Mouse (Mus musculus): ENCODE results near the gene Oas1f.
"Not testable (repeated sequence)": the region's sequence is repeated elsewhere in the genome, so short reads cannot be mapped to it uniquely, and the experiment has no call there.

The Oas1f gene

DNA sequence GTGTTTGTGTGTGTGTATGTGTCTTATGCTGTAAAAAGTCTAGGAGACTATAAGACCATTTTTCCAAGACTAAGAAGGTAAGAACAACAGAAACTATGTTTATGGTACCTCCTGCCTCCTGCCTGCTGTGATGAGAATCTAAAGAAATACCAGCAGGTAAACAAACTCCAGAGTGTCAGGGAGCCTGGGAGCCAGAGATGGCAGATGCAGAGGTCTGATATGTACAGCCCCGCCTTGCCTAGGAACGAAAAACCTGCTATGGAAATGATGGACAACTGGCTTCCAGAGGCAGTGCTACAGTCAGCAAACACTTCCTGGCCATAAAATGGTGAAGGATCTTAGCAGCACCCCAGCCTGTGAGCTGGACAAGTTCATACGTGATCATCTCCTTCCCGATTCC lies at the start of gene Oas1f:
Gene Oas1f (plus strand): TSS at position 301 of the 400 bp plus-strand sequence.
- DNase-seq (ENCODE audit: low read depth, low spot score) = no peak

DNA sequence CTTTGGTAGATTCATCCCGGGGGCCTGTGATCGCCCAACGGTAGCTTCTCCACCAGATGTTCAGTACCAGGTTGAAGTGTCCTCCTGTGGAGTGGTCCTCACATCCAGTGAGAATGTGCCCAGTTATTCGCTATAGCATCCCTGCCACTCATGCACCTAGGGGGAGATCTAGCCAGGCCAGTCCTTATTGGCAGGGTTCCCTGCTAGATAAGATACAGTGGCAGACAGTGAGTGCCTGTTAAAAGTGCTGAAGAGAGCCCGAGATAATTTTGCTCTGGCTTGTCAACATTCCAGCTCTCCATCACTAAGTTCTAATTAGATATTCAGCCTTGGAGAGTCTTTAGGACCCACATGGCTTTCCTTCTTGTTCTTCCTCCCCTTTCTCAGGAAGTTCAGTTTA lies 49.0 kb upstream of the Oas1f start:
- DNase-seq (ENCODE audit: low read depth, low spot score) = not testable (repeated sequence)

DNA sequence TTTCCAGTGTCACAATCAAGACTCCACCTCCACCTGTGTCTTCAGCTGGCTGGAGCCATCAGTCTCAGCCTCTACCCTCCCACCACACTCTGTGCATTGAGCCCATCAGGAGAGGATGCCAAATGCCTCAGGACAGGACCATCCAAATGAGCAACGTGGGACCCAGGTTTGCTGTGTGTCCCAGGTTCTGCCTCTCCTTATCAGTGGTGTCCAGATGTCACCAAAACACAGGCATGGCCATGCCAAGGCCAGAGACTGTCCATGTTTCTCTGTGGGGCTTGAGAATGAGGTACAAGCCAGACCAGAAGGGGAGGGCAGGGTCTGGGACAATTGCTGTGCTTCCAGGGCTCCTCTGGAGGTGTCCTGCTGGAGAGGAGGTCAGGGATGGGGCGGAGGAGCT lies 48.2 kb upstream of the Oas1f start:
- DNase-seq (ENCODE audit: low read depth, low spot score) = not testable (repeated sequence)

DNA sequence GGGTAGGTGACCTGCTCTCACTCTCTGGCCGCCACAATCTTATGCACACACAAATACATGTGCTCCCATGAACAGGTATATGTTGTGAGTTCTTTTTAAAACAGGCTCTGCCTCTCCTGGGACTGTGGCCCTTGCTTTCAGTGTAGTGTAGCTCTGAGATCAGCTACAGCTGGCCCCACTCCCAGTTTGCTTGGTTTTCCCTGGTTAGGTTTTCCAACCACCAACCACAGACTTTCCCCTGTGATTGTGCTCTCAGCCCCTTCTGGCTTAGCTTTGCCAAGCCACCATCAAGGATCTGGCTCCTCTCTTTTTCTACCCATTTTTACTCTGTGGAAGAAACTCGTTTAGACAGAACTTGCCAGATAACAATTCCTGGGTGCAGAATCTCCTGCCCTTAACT lies 43.6 kb upstream of the Oas1f start:
- no peak for DNase-seq (ENCODE audit: low read depth, low spot score)

DNA sequence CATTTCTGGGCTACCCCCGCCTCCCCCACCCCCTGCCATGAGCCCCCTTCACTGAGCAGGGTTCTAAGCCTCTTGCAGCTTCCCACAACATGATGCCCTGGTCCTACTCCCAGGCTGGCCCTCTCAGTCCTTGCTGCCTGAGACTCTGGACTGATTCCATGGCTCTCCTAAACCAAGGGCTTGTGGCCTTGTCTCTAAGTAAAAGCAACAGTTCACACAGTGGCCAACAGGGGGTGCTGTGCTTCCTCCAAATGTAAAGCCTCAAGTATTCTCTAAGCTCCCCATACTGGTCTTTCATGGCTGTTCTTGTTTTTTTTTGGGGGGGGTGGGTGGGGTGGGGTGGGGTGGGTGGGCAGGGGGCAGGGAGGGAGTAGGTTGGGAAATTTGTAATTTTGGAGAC lies 40.7 kb upstream of the Oas1f start:
- DNase-seq (ENCODE audit: low read depth, low spot score) = peak; percentile 64

DNA sequence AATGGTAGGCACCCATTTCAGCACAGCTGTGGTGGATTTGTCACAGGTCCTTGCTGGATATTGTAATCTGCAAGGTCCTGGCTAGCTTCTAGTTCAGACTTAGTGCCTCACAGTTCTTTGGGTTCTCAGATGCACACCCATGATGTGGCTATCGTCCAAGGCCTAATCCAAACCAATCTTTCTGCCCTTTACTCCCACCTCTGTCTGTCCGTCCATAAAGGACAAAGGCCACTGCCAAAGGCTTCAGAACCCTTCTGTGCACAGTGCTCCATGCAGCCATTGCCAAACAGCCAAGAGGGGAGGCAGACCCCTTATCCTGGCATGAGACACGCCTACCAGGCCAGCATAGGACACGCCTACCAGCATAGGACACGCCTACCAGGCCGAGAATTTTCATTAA lies 38.0 kb upstream of the Oas1f start:
- no peak for DNase-seq (ENCODE audit: low read depth, low spot score)

DNA sequence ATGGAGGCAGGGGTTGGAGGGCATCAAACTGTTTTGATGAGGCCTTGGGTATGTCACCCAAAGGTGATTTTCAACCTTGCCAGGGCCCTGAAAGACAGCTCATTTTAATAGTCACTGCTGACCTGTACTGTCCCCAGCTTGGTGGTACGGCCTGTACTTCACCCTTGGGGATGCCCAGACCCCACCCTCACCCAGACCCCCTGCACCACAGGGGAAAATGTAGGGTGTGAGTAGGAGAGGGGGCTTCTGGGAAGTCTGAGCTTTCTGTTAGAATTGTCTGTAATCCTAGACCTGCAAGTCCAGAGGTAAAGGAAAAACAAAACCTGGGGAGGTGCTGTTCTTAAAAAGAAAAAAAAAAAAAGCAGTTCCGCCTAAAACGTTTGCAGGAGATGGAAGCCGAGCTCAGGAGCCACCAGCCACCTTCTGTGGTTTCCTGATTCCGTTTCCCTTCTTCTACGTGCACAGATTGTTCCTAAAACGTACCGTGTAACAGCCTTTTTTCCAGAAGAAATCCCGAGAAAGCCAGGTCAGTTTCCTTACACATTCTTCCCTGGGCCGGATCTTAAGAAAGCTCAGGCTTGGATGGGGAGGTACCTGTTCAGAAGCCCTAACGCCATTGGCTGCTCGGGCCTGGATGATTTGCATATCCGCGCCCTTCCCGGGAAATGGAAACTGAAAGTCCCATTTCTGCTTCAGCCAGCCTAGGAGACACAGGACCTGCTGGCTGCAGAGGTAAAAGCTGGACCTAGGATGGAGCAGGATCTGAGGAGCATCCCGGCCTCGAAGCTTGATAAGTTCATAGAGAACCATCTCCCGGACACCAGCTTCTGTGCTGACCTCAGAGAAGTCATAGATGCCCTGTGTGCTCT lies 35.0 kb upstream of the Oas1f start, which contains the start of gene Oas1c:
Gene Oas1c (minus strand): TSS at position 564 of the 869 bp plus-strand sequence.
- peak; percentile 86 for DNase-seq (ENCODE audit: low read depth, low spot score)

DNA sequence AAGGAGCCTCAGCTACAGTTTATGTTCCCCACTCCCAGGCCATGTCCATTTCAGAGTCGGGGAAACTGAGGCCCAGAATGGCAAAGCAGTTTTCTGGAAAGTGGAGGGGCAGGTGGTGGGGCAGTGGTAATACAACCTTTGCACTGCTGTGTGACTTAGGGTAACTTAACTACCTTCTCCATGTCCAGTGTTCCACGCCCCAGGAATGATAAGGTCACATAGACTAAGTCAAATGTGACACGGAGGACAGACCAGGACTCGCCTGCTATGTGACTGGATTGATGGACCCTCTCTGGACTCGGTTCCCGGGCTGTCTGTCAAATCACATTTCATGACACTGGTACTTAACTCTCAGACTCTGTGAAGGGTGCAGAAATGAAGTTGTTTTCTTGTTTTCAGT lies 34.1 kb upstream of the Oas1f start:
- no peak for DNase-seq (ENCODE audit: low read depth, low spot score)

DNA sequence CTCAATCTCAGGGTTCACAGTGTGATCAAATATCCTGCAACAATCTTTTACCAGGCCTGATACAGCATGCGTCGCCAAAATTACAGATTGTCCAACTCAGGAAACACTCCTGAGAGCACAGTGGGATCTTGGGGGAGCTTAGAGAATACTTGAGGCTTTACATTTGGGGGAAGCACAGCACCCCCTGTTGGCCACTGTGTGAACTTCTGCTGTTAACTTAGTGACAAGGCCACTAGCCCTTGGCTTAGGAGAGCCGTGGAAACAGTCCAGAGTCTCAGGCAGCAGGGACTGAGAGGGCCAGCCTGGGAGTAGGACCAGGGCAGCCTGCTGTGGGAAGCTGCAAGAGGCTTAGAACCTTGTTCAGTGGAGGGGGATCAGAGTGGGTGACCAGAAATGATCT lies 31.2 kb upstream of the Oas1f start:
- DNase-seq (ENCODE audit: low read depth, low spot score) = peak; percentile 14

DNA sequence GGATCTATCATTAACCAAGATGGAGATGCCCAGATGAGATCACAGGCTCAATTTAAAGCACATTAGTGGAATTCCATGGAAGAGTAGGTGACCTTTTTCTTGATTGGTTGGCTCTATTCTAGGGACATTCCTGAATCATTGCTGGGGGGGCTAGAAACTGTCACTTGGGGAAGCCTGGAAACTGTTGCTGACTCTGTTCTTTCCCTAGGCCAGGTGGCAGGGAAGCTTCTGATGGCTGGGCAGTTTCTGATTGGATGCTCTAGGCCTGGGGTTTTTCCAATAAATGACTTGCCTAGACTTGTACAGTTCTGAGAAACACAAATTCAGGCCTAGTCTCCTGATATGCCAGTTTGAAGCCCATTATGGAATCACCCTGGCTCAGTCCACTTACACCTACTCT lies 28.2 kb upstream of the Oas1f start:
- no peak for DNase-seq (ENCODE audit: low read depth, low spot score)

DNA sequence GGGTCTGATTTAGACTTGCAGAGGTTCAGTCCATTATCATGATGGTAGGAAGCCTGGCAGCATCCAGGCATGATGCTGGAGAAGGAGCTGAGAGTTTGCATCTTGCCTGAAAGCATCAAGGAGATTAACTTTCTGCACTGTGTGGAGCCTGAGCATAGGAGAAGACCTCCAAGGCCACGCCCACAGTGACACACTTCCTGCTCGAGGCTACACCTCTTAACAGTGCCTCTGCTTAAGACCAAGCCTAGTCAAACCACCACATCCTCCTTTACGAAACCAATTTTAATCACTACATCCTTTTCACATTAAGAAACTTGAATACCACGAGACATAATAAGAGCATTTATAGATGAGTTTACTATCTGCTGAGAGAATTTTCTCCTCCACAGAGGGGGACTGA lies 16.1 kb upstream of the Oas1f start:
- no peak for DNase-seq (ENCODE audit: low read depth, low spot score)

DNA sequence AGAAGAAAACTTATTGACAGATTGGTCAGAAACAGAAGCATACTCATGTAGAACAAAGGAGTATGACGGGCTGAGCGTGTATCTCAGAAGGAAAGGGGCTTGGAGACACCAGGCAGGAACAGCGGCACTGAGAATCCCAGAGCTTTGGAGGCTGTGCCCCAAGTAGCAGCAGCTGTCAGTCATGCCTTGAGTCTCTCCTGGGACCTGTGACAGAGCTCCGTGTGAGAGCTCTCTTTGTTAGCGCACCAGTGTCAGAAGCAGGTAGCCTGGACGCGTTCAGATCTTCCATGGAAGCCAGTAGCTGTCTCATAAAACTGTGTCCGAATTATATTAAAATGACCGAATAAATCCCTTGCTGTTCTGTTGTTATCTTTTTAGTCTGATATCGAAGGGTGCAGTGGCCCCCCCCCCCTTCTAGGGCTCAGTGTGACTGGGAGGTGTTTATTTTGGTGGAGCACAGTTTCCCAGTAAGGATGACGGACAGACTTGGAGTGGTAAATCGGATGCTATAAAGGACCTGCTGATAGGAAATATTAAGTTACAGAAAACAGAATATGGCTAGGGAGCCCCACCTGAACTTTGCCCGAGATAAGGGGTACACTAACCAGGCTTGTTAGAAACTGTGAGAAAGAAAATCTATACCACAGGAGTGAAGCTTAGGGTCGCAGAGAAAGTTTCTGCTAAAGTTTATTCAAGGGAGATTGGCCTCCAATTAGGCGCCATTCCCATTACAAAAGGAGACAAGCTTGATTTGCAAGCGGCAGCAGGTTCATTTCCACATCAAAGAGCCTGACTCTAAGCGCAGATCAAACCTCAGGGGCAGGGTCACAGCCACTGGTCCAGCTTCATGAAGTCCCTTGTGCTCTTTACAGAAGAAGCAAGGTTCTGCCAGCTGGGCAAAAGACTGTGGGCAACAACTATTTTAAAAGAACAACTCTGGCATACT lies 13.6 kb upstream of the Oas1f start:
- DNase-seq (ENCODE audit: low read depth, low spot score) = no peak

DNA sequence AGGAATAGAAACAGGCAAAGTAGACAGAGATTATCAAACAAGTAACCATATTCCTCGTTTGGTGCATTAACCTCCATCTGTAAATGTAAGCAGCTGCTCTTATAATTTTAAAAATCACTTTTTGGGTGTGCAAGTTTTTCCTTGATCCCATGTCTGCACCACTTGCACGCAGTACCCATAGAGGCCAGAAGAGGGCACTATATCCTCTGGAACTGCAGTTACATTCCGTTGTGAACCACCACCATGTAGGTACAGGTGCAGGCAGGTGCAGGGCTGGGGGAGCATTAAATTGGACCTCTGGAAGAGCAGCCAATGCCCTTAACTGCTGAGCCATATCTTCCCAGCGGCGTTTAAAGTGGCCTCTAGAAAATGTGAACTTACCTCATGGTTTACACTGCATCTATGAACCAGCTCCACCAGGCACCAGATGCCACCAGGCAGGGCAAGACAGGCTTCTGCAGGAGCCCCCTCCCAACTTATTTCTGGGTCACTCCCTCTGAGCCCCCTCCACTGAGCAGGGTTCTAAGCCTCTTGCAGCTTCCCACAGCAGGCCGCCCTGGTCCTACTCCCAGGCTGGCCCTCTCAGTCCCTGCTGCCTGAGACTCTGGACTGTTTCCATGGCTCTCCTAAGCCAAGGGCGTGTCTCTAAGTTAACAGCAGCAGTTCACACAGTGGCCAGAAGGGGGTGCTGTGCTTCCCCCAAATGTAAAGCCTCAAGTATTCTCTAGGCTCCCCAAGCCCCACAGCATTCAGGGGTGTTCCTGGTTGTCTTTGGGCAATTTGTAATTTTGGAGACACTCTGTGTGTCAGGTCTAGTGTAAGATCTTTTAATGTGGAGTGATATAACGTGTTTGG lies 10.2 kb upstream of the Oas1f start:
- DNase-seq (ENCODE audit: low read depth, low spot score) = peak; percentile 48

DNA sequence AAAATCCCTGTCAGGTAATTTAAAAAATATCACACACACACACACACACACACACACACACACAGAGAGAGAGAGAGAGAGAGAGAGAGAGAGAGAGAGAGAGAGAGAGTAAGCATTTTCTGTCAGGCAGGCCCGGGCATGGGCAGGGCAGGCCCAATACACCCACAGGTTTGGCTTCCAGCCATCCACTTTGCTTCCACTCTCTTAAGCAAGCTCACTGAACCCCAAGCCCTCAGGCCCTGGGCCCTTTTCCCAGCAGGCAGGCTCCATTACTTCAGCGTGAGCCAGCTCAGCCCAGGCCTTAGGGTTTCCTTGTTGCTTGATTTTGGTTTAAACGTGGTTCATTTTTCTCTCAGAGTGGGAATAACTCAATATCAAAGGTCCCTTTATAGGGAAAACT lies 2.5 kb upstream of the Oas1f start:
- no peak for DNase-seq (ENCODE audit: low read depth, low spot score)

DNA sequence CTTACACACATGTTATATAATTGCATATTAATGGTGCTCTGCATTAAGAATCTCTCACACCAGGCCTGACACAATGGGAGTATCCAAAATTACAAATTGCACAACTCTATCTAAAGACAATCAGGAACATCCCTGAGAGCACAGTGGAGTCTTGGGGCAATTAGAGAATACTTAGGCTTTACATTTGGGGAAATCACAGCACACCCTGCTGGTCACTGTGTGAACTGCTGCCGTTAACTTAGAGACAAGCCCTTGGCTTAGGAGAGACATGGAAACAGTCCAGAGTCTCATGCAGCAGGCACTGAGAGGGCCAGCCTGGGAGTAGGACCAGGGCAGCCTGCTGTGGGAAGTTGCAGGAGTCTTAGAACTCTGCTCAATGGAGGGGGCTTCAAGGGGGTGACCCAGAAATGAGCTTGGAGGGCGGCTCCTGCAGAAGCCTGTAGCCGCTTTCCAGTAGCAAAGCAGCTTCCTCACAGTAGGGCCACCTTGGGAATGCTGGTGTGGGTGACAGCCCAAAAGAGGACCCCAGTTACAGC lies 2.5 kb downstream of the Oas1f start:
- peak; percentile 20 for DNase-seq (ENCODE audit: low read depth, low spot score)

DNA sequence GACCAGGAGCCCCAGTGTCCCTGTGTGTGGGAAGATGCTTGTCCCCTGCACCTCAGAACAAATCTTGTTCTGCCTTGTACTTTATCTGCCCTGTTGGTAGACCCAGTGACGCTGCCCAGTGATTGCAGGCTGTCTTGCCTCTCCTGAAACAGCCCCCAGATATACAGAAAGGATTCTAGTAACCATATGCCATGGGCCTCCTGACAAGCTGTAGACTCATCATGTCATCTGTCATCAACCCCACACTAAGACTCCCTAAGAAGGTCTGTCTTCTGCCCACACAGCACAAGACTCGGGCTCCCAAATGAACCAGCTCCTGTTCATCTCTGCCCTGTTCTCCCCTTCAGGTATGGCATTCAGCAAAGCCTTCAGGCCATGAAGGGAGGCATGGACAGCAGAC lies 12.1 kb downstream of the Oas1f start:
- no peak for DNase-seq (ENCODE audit: low read depth, low spot score)

DNA sequence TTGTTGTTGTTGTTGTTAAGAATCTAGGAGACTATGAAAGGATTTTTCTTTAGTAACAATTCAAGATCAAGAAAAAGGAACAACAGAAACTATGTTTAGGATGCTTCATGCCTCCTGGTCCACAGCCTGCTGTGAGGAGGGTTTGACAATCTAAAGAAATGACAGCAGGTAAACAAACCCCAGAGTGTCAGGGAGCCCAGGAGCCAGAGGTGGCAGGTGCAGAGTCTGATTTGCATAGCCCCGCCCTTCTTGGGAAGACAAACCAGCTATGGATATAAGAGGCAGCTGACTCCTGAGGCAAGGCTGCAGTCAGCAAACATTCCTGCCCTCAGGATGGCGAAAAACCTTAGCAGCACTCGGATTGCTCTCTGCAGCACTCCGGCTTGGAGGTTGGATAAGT lies 14.0 kb downstream of the Oas1f start, which contains the start of gene Oas1h:
Gene Oas1h (plus strand): TSS at position 301 of the 400 bp plus-strand sequence.
- DNase-seq (ENCODE audit: low read depth, low spot score) = no peak

DNA sequence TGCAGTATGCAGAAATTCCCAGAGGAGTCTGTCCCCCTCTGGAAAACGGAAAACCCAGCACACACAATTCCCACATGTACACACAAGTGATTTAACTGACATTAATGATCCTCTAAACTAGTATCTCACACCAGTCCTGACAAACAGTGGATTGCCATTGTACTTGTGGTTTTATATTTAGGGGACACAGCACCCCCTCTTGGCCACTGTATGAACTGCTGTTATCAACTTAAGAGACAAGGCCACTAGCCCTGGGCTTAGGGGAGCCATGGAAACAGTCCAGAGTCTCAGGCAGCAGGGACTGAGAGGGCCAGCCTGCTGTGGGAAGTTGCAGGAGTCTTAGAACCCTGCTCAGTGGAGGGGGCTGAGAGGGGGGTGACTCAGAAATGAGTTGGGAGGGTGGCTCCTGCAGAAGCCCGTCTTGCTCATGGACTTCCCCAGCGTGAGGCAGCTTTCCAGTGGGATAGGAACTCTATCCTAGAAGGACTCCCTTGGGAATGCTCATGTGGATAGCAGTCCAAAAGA lies 18.2 kb downstream of the Oas1f start:
- no peak for DNase-seq (ENCODE audit: low read depth, low spot score)

DNA sequence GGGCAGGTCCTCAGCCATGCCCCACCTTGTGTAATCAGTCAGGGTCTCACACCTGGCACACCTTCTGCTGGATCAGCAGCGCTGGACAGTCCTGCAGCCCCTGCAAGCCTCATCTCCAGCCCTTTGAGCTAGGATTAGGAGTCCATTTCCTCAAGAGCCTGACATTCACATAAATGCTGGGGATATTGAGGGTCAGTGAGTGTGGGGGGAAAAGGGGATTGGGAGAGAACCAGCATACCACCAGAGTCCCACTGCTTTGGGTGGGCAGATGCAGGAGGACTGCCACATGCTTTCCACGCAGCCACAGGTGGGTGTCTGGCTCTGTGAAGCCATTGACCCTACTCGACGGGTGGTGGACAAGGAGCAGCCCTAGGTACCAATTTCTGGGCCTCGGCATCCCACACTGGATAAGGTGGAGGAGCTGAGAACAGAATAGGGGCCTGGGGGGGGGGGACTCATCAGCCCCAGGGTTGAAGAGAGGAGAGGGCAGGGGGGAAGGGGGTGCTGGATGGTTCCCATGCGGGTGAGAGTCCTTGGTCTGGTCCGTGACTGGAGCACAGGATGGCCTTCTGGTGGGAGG lies 22.4 kb downstream of the Oas1f start:
- no peak for DNase-seq (ENCODE audit: low read depth, low spot score)

DNA sequence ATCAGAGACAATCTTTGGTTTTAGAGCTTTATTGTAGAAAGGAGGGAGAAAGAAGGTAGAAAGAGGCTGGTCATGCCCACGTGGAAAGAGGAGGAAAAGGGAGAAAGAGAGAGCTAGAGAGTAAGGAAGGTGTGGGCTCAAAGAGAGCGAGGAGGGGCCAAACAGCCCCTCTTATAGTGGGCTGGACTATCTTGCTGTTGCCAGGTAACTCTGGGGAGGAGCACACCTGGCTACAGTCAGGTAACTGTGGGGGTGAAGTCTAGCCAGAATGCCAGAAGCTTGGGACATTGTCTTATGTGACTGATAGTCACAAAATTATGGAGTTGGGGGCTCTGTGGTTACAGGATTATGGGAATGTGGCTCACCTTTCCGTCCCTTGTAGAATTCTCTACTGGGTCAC lies 22.9 kb downstream of the Oas1f start:
- no peak for DNase-seq (ENCODE audit: low read depth, low spot score)

DNA sequence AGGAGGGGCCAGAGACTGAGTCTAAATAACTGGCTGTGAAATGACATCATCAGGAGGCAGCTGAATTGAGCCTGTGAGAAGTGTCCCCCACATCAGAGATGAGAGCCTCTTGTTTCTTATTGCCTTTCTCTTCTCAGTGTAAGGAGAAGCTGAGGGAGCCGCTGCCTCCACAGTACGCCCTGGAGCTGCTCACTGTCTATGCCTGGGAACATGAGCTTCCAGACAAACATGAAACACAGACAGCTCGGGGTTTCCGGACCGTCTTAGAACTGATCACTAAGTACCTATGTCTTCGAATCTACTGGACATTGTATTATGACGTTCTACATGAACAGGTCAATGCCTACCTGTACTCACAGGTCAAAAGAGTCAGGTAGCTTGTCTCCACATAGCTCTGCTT lies 23.6 kb downstream of the Oas1f start:
- no peak for DNase-seq (ENCODE audit: low read depth, low spot score)
